Mouse (Mus musculus) liver, postnatal 0 days (tissue): ENCODE results near the gene Serpina9.

ENCODE experiments used
- CTCF ChIP-seq: sonication (generic); IDR thresholded peaks from 2 replicates; pipeline ENCODE4 v1.5.1; 2016; ENCODE audit warnings: antibody characterized with exemption, low read depth
- EP300 ChIP-seq: IDR thresholded peaks from 2 replicates; pipeline ENCODE4 v1.6.1; 2016; ENCODE audit warnings: antibody characterized with exemption, low read depth, mild to moderate bottlenecking

GRCm38 (mm10) chr12:103988754-103989513 lies 24.6 kb downstream of the Serpina9 start:
- TF ChIP-seq CTCF (peak; percentile 19; the same call in 1 of the 2 replicates), EP300 (peak; percentile 56; the same call in 1 of the 2 replicates)
